Mouse (Mus musculus): Measurements from ENCODE around the gene B4galt3.

The B4galt3 gene

DNA sequence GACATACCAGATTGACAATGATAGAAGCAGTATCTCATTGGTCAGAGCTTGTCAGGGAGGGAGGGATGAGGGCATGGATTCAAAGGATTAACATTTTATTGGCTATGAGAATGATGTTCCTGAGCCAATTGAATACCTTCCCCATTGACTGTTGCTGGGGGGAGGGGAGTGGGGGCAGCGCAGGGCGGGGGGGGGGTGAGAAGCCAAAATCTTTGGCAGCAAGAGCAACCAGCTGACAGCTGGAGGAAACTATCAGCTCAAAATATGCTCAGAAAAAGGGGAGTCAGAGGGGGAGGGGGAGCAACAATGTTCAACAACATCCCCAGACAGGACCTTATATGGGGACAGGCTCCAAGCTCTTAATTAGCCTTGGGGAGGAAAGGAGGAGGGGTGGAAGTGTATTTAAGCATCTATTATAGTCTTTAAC, 6.9 kb upstream of the B4galt3 start:
- DNase-seq (ENCODE audit: low read depth, low spot score), result peak; percentile 88

- no peak for DNase-seq (ENCODE audit: low read depth, low spot score)
Measured at GRCm38 (mm10) chr1:171263666-171264461, 6.3 kb upstream of the B4galt3 start.

- peak; percentile 60 for DNase-seq (ENCODE audit: low read depth, low spot score)
Measured at GRCm38 (mm10) chr1:171265971-171266744, 4.0 kb upstream of the B4galt3 start.

DNA sequence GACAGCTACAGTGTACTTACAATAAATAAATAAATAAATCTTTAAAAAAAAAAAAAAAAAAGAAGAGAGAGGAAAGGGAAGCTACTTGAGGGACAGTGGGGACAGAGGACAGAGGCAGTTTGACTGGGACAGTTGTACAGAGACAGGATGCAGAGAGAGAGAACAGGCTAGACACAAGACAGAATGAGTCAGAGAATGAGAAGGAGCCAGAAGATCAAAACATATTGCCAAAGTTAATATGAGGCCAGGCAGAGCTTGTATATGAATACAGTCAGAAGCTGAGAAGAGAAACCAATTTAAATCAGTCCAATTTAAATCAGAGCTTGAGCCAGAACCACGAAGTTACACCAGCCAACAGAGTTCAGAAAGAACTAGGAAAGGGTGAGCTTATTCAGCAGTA, 1.8 kb upstream of the B4galt3 start:
- no peak for DNase-seq (ENCODE audit: low read depth, low spot score)

DNA sequence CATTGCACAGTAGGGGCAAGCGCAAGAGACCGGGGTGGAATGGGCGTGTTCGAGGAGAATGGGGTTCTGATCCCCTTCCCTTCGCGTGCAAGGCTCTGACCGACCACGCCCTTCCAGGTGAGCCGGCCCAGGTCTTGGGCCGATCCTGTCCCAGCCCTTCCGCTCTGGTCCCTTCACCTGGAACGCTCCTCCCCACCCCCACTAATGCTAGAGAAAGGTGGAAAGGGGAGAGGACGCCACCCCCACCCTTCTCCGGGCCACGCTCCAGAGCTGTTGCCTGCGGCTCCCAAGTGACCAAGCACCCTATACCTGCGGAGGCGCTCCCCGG, 409 bp downstream of the B4galt3 start:
- DNase-seq (ENCODE audit: low read depth, low spot score), result no peak

- no peak for DNase-seq (ENCODE audit: low read depth, low spot score)
Measured at GRCm38 (mm10) chr1:171271196-171271595, 1.1 kb downstream of the B4galt3 start.

- no peak for DNase-seq (ENCODE audit: low read depth, low spot score)
Measured at GRCm38 (mm10) chr1:171271622-171272021, 1.5 kb downstream of the B4galt3 start.

DNA sequence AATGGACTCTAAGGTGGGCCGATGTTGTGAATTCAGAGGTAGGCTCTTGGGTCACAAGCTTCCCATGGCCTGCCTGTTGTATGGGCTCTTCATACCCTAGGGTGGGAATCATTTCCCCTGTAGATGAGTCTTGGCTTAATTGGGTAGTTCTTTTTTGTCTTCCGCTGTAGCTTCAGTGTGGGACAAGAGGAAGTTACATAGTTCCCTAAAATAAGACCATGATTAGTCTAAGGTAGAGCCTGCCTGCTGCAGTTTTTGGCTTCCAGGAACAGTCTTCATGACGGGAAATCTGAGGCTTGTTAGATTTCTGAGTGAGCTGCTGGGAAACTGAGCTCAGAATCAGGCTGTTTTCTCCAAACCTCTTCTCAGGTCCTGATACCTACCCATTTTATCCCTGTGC, 2.0 kb downstream of the B4galt3 start:
- DNase-seq (ENCODE audit: low read depth, low spot score), result no peak

GRCm38 (mm10) chr1:171274171-171274570, 4.0 kb downstream of the B4galt3 start:
- no peak for DNase-seq (ENCODE audit: low read depth, low spot score)

GRCm38 (mm10) chr1:171275144-171275734, 5.1 kb downstream of the B4galt3 start:
- no peak for DNase-seq (ENCODE audit: low read depth, low spot score)

- DNase-seq (ENCODE audit: low read depth, low spot score), result no peak
Measured at GRCm38 (mm10) chr1:171276110-171276748, 6.1 kb downstream of the B4galt3 start.

GRCm38 (mm10) chr1:171277736-171278135, 7.6 kb downstream of the B4galt3 start:
- DNase-seq (ENCODE audit: low read depth, low spot score), result no peak

DNA sequence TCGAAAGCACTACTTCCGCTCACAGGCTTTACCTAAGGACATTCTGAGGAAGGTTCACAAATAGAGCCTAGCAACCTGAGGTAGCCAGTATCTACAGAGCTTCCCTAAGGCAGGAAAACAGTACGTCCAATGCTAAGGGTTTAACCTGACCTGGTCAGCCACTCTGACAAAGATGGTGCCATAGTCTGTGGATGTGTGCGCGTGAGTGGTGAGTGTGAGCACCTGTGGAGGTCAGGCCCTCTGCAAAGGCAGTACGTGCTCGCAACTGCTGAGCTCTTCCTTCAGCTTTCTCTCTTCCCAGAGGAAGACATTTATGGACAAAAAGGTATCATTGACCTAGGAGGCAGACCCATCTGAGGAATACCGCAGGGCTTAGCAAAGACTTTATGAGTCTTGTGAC, 8.3 kb downstream of the B4galt3 start:
- no peak for DNase-seq (ENCODE audit: low read depth, low spot score)

DNA sequence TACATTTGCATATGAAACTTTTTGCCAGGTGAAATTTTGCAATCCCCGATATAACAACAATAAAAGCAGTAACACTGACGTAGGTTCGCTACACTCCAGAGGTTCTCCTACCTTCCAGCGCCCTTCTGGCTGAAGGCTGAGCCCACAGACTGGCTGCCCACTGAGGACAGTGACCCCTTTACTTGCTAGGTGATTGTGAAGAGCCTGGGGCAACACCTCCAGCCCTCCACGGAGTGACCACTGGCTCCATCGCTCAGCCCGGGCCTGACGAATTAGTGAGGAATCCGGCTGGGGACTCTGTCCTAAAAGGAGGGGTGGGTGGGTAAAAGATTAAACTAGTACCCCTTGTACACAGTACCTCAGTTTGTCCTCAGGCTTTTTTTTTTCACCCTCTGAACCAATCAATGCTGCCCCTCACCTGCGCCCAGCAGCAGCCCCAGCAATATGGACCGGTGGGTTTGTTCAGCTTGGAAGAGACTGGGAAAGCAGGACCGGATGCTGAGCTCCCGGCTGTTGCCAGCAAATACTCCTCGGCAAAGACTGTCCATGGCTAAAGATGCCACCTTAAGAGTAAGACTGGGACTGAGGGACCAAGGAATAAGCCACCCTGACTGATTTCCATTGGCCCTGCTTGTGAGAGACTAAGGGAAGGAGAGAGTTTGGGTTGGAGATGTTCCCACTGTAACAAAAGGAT, 9.0 kb downstream of the B4galt3 start:
- no peak for DNase-seq (ENCODE audit: low read depth, low spot score)

GRCm38 (mm10) chr1:171279721-171280120, 9.6 kb downstream of the B4galt3 start:
- DNase-seq (ENCODE audit: low read depth, low spot score), result no peak

- no peak for DNase-seq (ENCODE audit: low read depth, low spot score)
Measured at GRCm38 (mm10) chr1:171280250-171280915, 10.3 kb downstream of the B4galt3 start.

DNA sequence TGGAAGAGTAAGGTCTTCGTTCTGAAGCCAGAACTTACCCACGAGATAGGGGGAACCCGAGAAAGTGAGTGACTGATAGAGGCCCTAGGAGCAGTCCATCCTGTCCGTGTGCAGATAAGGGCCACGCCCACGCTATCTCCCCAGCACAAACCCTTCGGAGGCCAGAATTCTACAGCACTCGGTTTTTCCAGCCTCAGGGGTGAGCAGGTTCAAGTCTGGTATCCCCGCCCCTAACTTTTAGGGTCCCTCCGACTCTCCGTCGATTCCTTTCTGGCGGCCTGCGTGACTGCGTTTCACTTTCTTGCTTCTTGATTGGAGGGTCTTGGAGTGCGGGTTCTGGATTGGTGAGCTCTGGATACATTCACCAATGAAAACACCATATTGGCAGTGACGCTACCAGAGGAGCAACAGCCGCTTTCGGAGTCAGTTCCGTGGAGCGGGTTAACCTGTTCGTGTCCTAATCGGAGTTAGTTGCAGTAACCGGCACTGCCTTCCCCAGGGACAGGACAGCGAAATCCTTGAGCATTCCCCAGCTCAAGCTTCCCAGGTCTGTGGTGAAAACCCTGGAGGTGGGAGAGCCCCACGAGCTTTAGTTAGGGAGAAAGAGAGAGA, 10.9 kb downstream of the B4galt3 start, which contains the start of gene Ppox:
Gene Ppox, minus strand, starts transcription at position 271 of the 612 bp plus-strand sequence.
- DNase-seq (ENCODE audit: low read depth, low spot score), result peak; percentile 99

DNA sequence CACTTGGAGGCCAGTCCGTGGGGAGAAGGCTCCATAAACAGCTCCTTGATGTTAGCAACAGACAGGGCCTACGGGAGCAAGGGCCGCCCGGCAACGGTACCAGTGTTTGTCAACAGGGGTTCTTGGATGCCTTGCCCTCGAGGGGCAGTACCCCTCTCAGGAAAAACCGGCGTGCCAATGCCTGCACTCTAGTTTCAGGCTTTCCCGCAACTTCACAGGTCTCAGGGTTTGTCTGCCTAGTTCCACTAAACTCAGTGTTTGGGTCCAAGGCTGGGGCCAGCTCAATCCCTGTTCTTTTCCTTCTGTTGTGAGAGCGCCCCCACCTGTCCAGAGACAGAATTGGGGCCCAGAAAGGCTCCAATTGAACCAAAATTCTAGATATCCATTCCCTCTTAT, 11.4 kb downstream of the B4galt3 start:
- DNase-seq (ENCODE audit: low read depth, low spot score), result peak; percentile 61

DNA sequence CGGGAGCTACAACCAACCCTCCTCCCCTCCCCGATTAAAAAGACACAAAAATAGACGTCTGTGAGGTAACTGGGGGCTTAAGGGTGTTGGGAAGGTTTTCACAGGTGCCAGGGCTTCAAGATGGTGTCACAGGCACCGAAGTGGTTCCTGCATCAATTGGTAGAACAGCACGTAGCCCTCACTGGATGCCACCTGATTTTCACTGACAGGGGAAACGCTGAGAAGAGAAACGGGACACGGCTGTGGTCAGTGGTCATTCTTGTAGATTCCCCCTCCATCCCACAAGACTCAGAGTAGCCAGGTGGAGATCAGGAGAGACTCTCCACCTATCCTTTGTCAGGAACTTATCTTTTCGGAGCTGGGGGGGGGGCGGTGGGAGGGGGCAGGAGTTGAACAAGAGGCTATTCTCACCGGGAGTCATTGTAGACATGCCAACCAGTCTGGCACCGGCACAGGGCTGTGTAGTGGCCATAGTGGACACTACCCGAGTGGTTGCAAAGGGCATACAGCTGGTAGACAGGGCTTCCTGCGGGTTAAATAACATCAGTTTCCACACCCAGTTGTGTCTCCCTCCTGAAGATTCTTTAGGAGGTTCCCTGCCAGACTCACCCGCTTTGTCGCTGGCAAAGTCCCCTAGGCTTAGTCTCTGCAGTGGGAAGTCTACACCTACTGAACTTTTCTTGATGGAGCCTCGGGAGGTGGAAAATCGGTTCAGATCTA, 12.1 kb downstream of the B4galt3 start:
- no peak for DNase-seq (ENCODE audit: low read depth, low spot score)
